Mouse (Mus musculus): ENCODE results near the gene D17H6S53E. TPM values are rescaled to one million over a fixed set of nuclear protein-coding genes. Genes with fewer than 3 reads are reported as not detected.

D17H6S53E gene
- polyA plus RNA-seq, 1 experiment from 2014 or later: 8.7 TPM

DNA sequence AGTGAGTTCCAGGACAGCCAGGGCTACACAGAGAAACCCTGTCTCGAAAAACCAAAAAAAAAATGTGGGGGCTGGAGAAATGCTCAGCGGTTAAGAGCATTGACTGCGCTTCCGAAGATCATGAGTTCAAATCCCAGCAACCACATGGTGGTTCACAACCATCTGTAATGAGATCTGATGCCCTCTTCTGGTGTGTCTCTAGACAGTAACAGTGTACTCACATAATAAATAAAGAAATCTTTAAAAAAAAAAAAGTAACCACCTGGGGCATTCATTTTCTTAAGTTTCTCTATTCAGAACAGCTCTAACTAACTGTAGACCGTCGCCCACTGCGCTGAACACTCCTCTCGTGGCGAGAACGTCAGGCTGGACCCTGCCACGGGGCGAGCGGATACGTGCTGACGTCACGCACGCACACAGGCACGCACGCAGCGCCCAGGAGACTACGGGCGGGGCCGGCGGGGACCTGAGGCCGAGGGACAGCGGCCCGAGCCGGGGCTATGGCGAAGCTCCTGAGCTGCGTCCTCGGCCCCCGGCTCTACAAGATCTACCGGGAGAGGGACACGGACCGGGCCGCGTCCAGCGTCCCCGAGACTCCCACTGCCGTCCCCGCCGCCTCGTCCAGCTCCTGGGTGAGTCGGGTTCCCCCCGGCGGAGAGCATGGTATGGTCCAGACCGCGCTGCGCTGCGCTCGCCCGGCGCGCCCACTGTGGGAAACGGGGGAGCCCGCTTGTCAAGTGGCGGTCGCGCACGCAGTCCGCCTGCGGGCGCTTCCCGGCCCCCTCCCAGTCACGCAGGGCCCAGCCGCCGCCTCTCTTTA, 37.1 kb upstream of the D17H6S53E start, which contains the start of gene Abhd16a:
TSS of gene Abhd16a (plus strand) at position 439 of the 820 bp plus-strand sequence.
- Histone ChIP-seq H3K9me3 (no peaks in the 10 kb centered on the region), H3K27me3 (no peaks in the 10 kb centered on the region), H3K27ac (replicated peaks) (peak within 1 kb of the TSS; percentile 98), H3K4me1 (peaks cover 19% of the 10 kb centered on the region), H3K36me3 (peaks cover 21% of the 10 kb centered on the region), H3K4me3 (peak within 1 kb of the TSS; percentile 58), H3K9ac (replicated peaks) (peak within 1 kb of the TSS; percentile 73), H3K4me2 (replicated peaks) (peak within 1 kb of the TSS; percentile 64)
- peak; percentile 97 for ATAC-seq (replicated peaks)
- WGBS: 3% methylated on average over 67 of the region's 67 CpGs

DNA sequence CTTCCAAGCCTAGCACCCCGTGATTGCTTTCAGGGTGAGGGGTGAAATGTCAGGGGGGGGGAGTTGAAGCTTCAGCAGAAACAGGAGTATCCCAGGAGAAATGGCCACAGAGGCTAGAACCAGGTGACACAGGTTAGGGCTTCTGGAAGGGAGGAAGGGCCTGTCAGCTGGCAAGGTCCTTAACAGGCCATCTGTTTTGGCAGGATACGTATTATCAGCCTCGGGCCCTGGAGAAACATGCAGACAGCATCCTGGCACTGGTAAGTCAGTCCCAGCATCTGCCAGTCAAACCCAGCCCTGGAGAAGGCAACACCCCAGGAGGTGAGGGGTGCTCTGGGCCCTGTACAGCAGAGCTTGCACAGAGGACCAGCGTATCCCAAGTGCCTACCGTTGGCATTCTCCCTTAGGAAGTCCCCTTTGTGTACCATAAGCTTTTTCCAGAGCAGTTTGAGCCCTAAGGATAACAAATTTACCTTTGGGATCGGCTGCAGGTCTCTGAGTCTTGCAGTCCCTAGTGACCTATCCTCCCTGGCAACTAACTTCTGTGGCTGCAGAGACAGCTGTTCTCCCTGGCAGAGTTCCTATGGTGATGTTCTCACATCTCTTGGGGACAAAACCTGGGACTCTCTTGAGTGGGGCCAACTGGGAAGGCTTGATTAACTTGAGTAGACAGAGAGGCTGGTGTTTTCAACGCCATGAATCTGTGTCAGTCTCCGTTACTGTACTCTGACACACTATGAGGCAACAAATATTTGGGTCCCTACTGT, 35.8 kb upstream of the D17H6S53E start:
- Histone ChIP-seq H3K27me3 (no peaks in the 10 kb centered on the region), H3K4me1 (peaks cover 19% of the 10 kb centered on the region), H3K27ac (replicated peaks) (peak overlapping the region; percentile 98), H3K36me3 (peaks cover 32% of the 10 kb centered on the region), H3K9ac (replicated peaks) (peak overlapping the region; percentile 73), H3K4me3 (peak overlapping the region; percentile 58), H3K4me2 (replicated peaks) (peak overlapping the region; percentile 64), H3K9me3 (no peaks in the 10 kb centered on the region)
- 46% methylated on average over 8 of the region's 8 CpGs for WGBS
- peak; percentile 41 for ATAC-seq (replicated peaks)

DNA sequence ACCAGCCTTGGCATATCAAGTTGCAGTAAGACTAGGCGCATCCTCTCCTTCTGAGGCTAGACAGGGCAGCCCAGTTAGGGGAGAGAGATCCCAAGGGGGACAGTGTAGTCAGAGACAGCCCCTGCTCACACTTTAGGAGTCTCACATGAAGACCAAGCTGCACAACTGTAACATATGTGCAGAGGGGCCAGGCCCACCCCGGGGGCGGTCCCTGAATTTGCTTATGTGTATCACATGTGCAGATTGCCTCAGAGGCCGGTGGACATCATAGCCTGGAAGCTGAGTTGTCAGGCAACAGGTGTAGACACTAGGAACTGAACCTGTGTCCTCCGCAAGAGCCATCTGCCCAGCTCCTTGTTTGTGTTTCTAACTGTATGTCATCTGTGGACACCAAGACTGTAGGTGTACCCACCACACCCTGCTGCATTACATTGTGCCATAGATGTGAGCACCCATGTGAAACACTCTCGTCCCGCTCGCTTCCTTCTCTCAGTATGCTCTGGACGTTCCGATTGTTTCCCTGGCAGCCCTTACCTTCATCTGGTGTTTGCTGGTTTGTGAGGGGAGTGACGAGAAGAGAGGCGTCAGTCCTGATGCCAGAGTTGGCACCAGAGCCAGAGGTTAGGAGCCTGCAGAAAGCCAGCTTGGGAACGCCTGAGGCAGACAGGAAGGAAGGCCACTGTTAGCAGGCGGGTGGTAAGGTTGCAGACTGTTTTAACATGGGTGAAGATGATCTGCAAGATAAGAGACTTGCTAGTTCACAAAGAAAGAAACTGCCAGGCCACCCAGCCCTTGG, 33.6 kb upstream of the D17H6S53E start:
- 88% methylated on average over 14 of the region's 14 CpGs for WGBS
- Histone ChIP-seq H3K4me2 (replicated peaks) (no peak overlapping the region), H3K36me3 (peaks cover 53% of the 10 kb centered on the region), H3K9ac (replicated peaks) (no peak overlapping the region), H3K4me3 (no peak overlapping the region), H3K27me3 (no peaks in the 10 kb centered on the region), H3K9me3 (no peaks in the 10 kb centered on the region), H3K4me1 (peaks cover 19% of the 10 kb centered on the region), H3K27ac (replicated peaks) (no peak overlapping the region)
- ATAC-seq (replicated peaks): no peak

DNA sequence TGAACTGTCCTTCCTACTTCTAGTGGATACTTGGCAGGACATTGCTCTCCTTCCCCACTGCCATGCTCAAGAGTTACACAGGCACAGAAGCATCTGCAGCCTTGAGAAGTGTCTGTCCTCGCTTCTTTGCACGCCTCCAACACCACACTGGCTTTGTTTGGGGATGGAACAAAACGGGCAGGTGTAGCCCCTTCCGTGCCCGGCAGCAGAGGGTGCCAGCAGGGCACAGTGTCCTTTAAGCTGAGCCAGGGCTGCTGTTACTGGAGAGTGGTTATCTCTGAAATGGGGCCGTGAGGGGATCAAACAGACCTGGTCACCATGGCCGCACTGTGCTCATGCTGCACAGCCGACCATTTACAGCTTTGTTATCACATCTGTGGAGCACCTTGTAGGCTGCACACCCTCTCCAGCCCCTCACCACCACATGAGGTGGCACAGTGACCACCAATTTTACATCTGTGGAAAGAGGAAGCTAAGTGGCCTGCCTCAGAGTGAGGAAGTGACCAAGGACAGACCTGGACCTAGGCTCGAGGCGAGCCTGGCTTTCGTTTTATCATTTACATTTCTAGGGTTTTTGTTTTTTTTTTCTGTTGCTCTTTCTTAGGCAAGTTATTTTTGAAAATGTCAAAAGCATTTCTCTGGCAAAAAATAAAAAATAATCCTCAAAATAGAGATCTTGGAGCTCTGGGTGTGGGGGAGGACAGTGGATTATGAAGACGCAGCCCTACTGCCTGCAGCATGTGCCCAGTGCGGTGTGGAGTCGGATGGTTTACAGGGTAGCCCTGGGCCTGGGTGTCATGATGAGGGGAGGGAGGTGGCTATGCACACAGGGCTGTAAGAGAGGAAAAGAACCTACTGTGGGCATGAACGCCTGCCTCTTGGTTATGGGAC, 31.5 kb upstream of the D17H6S53E start:
- H3K9me3 ChIP-seq: no peaks in the 10 kb centered on the region
- H3K4me1 ChIP-seq: peaks cover 17% of the 10 kb centered on the region
- no peak overlapping the region for H3K4me2 ChIP-seq (replicated peaks)
- WGBS: 89% methylated on average over 15 of the region's 15 CpGs
- ATAC-seq (replicated peaks): no peak
- H3K9ac ChIP-seq (replicated peaks): no peak overlapping the region
- H3K27me3 ChIP-seq: no peaks in the 10 kb centered on the region
- no peak overlapping the region for H3K27ac ChIP-seq (replicated peaks)
- H3K4me3 ChIP-seq: no peak overlapping the region
- H3K36me3 ChIP-seq: peaks cover 71% of the 10 kb centered on the region

DNA sequence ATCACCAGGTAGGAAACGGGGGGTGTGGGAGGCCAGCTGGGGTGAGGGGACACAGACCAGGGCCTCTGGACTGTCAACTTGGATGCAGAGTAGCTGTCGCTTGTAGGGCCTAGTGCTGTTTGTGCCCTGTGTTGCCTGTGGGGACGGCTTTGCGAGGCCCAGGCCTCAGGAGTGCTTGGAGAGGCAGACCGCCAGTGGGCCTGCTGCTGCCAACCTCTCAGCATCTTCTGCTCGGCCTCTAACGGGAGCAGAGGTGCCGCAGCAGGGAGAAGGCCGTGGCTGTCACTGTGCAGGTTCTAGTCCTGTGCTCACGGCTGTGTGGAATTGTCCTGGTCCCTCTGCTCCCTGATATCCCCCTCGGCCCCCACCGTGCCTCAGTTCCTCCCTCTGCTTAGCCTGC, 29.6 kb upstream of the D17H6S53E start:
- no peaks in the 10 kb centered on the region for H3K27me3 ChIP-seq
- ATAC-seq (replicated peaks): no peak
- peaks cover 88% of the 10 kb centered on the region for H3K36me3 ChIP-seq
- H3K27ac ChIP-seq (replicated peaks): no peak overlapping the region
- no peaks in the 10 kb centered on the region for H3K9me3 ChIP-seq
- WGBS: 83% methylated on average over 12 of the region's 12 CpGs
- H3K4me2 ChIP-seq (replicated peaks): no peak overlapping the region
- no peaks in the 10 kb centered on the region; the same call in 1 of the 2 replicates for H3K4me1 ChIP-seq
- H3K4me3 ChIP-seq: no peak overlapping the region
- no peak overlapping the region for H3K9ac ChIP-seq (replicated peaks)

DNA sequence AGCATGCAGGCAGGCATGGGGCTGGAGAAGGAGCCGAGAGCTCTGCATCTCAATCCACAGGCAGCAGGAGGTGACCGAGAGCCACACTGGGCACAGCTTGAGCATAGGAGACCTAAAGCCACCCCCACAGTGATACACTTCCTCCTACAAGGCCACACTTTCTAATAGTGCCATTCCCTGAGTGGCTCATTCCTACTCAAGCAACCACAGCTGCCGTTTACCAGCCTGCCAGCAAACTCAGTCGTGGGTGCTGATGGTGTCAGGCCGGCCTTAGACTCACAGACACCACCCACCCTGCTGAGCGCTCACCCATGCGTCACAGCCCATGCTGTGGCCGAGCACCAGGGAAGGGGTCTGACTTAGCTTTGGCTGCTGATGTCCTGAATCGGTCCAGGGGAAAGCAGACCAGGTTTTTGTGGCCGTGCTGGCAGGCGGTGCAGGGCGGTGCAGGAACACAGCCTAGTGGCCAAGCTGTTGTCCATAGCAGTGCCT, 29.0 kb upstream of the D17H6S53E start:
- Histone ChIP-seq H3K36me3 (peaks cover 91% of the 10 kb centered on the region), H3K27ac (replicated peaks) (no peak overlapping the region), H3K9me3 (no peaks in the 10 kb centered on the region), H3K4me2 (replicated peaks) (no peak overlapping the region), H3K27me3 (no peaks in the 10 kb centered on the region), H3K4me1 (no peaks in the 10 kb centered on the region; the same call in 1 of the 2 replicates), H3K4me3 (no peak overlapping the region), H3K9ac (replicated peaks) (no peak overlapping the region)
- ATAC-seq (replicated peaks): no peak
- WGBS: 79% methylated on average over 12 of the region's 12 CpGs

DNA sequence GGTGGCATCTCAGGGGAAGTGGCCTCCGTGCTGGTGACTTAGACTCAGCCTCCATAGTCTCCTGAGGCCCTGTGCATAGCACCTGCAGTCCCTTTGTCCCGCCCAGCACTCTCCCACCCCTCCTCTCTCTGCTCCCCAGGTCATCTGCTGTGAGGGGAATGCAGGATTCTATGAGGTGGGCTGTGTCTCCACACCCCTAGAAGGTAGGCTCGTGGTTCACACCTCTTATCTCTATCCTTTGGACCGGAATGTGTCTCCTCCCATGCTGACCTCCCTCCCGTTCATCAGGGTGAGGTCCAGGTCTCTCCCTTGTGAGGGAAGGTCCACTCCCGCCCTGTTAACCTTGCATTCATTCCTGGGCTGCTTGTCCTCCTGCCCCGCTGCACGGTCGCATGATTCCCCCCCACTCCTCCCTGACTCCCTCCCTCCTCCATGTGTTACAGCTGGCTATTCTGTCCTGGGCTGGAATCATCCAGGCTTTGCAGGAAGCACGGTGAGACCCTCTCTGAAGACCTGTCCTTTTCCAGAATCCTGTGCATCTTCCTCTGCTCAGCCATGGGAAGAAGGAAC, 25.9 kb upstream of the D17H6S53E start:
- Histone ChIP-seq H3K27me3 (no peaks in the 10 kb centered on the region), H3K9me3 (no peaks in the 10 kb centered on the region), H3K36me3 (peaks cover 78% of the 10 kb centered on the region), H3K4me2 (replicated peaks) (no peak overlapping the region), H3K27ac (replicated peaks) (no peak overlapping the region), H3K4me1 (no peaks in the 10 kb centered on the region), H3K9ac (replicated peaks) (no peak overlapping the region), H3K4me3 (no peak overlapping the region)
- 75% methylated on average over 10 of the region's 10 CpGs for WGBS
- ATAC-seq (replicated peaks): no peak

DNA sequence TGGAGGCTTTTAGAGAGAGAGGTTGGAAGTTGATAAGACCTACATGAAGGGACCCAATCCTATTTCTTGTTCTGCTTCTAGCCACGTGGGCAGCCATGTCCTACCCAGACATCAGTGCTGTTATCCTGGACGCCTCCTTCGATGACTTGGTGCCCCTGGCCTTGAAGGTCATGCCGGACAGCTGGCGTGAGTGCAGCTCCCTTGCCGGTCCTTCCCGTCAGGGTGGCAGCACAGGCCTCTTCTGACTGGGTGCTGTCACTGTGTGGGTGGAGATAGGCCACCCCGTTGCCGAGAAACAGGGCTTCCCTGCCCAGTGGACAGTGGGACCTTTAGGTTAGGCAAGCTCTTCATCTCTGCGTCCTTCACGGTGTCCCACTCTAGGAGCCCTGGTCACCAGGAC, 25.0 kb upstream of the D17H6S53E start:
- peaks cover 4% of the 10 kb centered on the region for H3K4me1 ChIP-seq
- ATAC-seq (replicated peaks): no peak
- 93% methylated on average over 11 of the region's 11 CpGs for WGBS
- no peak overlapping the region for H3K9ac ChIP-seq (replicated peaks)
- H3K4me2 ChIP-seq (replicated peaks): no peak overlapping the region
- H3K27ac ChIP-seq (replicated peaks): no peak overlapping the region
- peaks cover 71% of the 10 kb centered on the region for H3K36me3 ChIP-seq
- H3K27me3 ChIP-seq: no peaks in the 10 kb centered on the region
- no peak overlapping the region for H3K4me3 ChIP-seq
- H3K9me3 ChIP-seq: no peaks in the 10 kb centered on the region

DNA sequence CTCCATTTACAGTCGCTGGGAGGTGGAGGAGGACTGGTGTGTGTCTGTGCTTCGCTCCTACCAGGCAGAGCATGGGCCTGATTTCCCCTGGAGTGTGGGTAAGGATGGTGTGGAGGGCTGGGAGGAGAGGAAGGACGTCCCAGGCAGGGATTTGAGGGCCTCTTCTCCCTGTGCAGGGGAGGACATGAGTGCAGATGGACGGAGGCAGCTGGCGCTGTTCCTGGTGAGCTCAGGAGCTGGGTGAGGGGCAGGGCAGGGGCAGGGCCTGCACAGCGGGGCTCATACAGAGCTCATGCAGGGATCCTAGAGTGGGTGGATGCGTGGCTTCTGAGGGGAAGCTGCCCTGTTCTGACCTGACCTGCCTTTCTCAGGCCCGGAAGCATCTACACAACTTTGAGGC, 23.9 kb upstream of the D17H6S53E start:
- no peak for ATAC-seq (replicated peaks)
- H3K27me3 ChIP-seq: no peaks in the 10 kb centered on the region
- WGBS: 76% methylated on average over 7 of the region's 8 CpGs
- no peak overlapping the region for H3K4me2 ChIP-seq (replicated peaks)
- peaks cover 6% of the 10 kb centered on the region for H3K4me1 ChIP-seq
- peaks cover 59% of the 10 kb centered on the region for H3K36me3 ChIP-seq
- no peak overlapping the region for H3K27ac ChIP-seq (replicated peaks)
- no peak overlapping the region for H3K4me3 ChIP-seq
- H3K9ac ChIP-seq (replicated peaks): no peak overlapping the region
- H3K9me3 ChIP-seq: no peaks in the 10 kb centered on the region

DNA sequence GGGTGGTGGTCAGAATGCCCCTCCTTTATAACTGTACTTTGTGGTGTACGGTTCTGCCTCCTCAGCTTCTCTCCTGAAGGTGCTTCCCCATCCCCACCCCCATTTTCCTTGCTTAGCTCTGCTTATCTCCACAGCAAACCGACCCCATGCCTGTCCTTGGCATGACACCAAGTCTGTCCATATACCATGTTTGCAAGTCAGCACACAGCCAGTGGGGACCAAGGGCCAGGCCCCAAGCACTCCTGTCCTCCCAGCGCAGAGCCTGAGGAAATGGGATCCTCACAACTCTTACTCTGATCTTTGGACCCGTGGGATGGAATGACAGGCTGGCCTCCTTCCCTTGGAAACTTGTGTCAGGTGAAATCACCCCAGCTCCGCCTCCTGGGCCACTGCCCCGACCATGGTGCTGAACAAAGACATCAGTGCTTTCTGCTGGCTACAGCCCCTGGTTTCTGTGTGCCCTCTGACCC, 22.9 kb upstream of the D17H6S53E start:
- no peak for ATAC-seq (replicated peaks)
- Histone ChIP-seq H3K4me3 (no peak overlapping the region), H3K27me3 (no peaks in the 10 kb centered on the region), H3K27ac (replicated peaks) (no peak overlapping the region), H3K9me3 (no peaks in the 10 kb centered on the region), H3K9ac (replicated peaks) (no peak overlapping the region), H3K4me1 (peaks cover 6% of the 10 kb centered on the region), H3K4me2 (replicated peaks) (no peak overlapping the region), H3K36me3 (peaks cover 51% of the 10 kb centered on the region)
- 75% methylated on average over 6 of the region's 6 CpGs for WGBS

DNA sequence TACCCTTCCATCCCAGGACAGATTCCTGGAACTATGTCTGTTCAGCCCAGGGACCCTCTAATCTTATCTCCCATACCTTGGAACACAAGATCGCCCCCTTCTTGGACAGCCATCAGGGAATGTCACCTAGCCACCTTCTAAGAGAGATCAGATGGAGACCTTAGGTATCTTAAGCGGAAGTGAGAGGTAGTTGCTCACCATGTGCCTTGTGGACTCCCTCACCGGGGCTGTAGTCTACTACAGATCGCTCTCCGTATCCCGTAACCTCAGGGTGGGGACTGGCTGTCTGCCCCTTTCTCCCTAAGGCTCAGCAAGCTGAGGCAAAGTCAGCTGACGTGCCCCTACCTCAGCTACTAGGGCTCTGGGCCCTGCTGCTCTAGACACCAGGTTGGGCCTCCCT, 22.1 kb upstream of the D17H6S53E start:
- 96% methylated on average over 7 of the region's 7 CpGs for WGBS
- Histone ChIP-seq H3K9me3 (no peaks in the 10 kb centered on the region), H3K9ac (replicated peaks) (no peak overlapping the region), H3K36me3 (peaks cover 45% of the 10 kb centered on the region), H3K4me2 (replicated peaks) (no peak overlapping the region), H3K4me3 (no peak overlapping the region), H3K27ac (replicated peaks) (no peak overlapping the region), H3K27me3 (no peaks in the 10 kb centered on the region), H3K4me1 (peaks cover 6% of the 10 kb centered on the region)
- ATAC-seq (replicated peaks): no peak

Measured in forebrain, embryonic 15.5 days (tissue).